Mouse (Mus musculus) CH12.LX (cell line): ENCODE measurements at regions not wholly inside any gene's neighbourhood (a gene's known extent, or its start where the extent isn't known, plus 50 kb on each side); places are given as distances from the start of the nearest gene placed in this dataset.
A peak's percentile ranks its signal among the peaks of the same experiment; 100 is the strongest.
"Not testable (repeated sequence)": the region's sequence is repeated elsewhere in the genome, so short reads cannot be mapped to it uniquely, and the experiment has no call there.

Source experiments
- DNase-seq: peaks from one replicate; pipeline ENCODE4 v3.0.0-alpha.2; 2013; ENCODE audit errors: extremely low read depth
- H3K27ac ChIP-seq: 2 replicates; pipeline ENCODE4 v1.5.1; 2012; ENCODE audit warnings: low read depth, mild to moderate bottlenecking, control low read depth, moderate library complexity; ENCODE audit not compliant: insufficient read depth
- H3K27me3 ChIP-seq: replicated peaks from 2 replicates; pipeline ENCODE3; 2012; ENCODE audit warnings: inconsistent platforms
- H3K36me3 ChIP-seq, 2 experiments: replicated peaks in 1 of 2; 2 replicates each; pipeline versions ENCODE3 to v1.6.1; 2012; ENCODE audit warnings: inconsistent platforms in 1 of 2, low read length in 1 of 2, mild to moderate bottlenecking in 1 of 2, mixed read lengths in 1 of 2, moderate library complexity in 1 of 2; ENCODE audit not compliant: control insufficient read depth in 1 of 2, insufficient read depth in 1 of 2
- H3K4me1 ChIP-seq, 2 experiments: 2 replicates each; pipeline ENCODE4 v1.6.1; 2012; ENCODE audit warnings: inconsistent platforms in 1 of 2, moderate library complexity in 1 of 2; ENCODE audit not compliant: insufficient read depth in 2 of 2, control insufficient read depth in 1 of 2
- H3K4me2 ChIP-seq: 2 replicates; pipeline ENCODE4 v1.6.1; 2012; ENCODE audit warnings: low read depth, mild to moderate bottlenecking, control low read depth; ENCODE audit not compliant: poor library complexity, insufficient read depth, severe bottlenecking
- H3K4me3 ChIP-seq, 3 experiments: fragments of 150-350 bp in 1 of 3; sonication (generic) in 1 of 3; replicated peaks in 1 of 3; 2 replicates each; pipeline versions ENCODE3 to v1.5.1; 2011 to 2012; ENCODE audit warnings: low read depth in 2 of 3, low read length in 2 of 3, mild to moderate bottlenecking in 2 of 3, moderate library complexity in 2 of 3, control low read depth in 1 of 3, improper control_type of control experiment in 1 of 3, inconsistent platforms in 1 of 3, mixed read lengths in 1 of 3; ENCODE audit not compliant: poor library complexity in 1 of 3
- H3K79me2 ChIP-seq: replicated peaks from 2 replicates; pipeline ENCODE4 v1.6.1; 2012; ENCODE audit warnings: mild to moderate bottlenecking, moderate library complexity; ENCODE audit not compliant: control insufficient read depth, poor library complexity, insufficient read depth, severe bottlenecking; ENCODE audit errors: extremely low read depth
- H3K9ac ChIP-seq: 2 replicates; pipeline ENCODE4 v1.6.1; 2012; ENCODE audit warnings: low read depth, mild to moderate bottlenecking, control low read depth, moderate library complexity; ENCODE audit not compliant: insufficient read depth
- H3K9me3 ChIP-seq: replicated peaks from 2 replicates; pipeline ENCODE3; 2012; ENCODE audit warnings: low read length, inconsistent platforms, mixed read lengths
- NELFE ChIP-seq: IDR thresholded peaks from 2 replicates; pipeline ENCODE4 v1.6.1; 2011; ENCODE audit warnings: low read depth, low read length, improper control_type of control experiment
- POLR2A ChIP-seq: IDR thresholded peaks from 2 replicates; pipeline ENCODE4 v1.6.1; 2011; ENCODE audit warnings: low read depth, mild to moderate bottlenecking, improper control_type of control experiment, low read length
- ZMIZ1 ChIP-seq: IDR thresholded peaks from 2 replicates; pipeline ENCODE4 v1.6.1; 2012; ENCODE audit warnings: low read depth, mild to moderate bottlenecking, inconsistent platforms, low read length, improper control_type of control experiment
- dilution Hi-C: fragments of 300-500 bp; cut with MboI; formaldehyde crosslinking; loops from 2 replicates; pipeline ENCODE4 v1.14.3; 2020; ENCODE audit warnings: low sequenced_read_pairs; ENCODE audit not compliant: extremely low pct_unique_long_range_greater_than_20kb, extremely low pct_ligation_motif_present
- in situ Hi-C: fragments of 300-500 bp; cut with MboI; formaldehyde crosslinking; loops from 3 replicates; pipeline ENCODE4 v1.14.3; 2019; ENCODE audit warnings: low sequenced_read_pairs, low pct_ligation_motif_present, low pct_unique_long_range_greater_than_20kb, mixed read lengths

GRCm38 (mm10) chr9:89033668-89034067, 59.0 kb downstream of the Trim43b start:
- DNase-seq, H3K9ac ChIP-seq, H3K27ac ChIP-seq, H3K79me2 ChIP-seq, H3K9me3 ChIP-seq, H3K4me1 ChIP-seq, H3K4me3 ChIP-seq, H3K27me3 ChIP-seq, H3K36me3 ChIP-seq, dilution Hi-C loops, in situ Hi-C loops, H3K4me2 ChIP-seq: not testable (repeated sequence)
- TF ChIP-seq ZMIZ1: peak; percentile 52; the same call in 1 of the 2 replicates
- peak; percentile 56; the same call in 1 of the 2 replicates for TF ChIP-seq NELFE
- TF ChIP-seq POLR2A: peak; percentile 47
